Mouse (Mus musculus): ENCODE results near the gene Lrrc3c. TPM values are rescaled to one million over a fixed set of nuclear protein-coding genes. Genes with fewer than 3 reads are reported as not detected.

The Lrrc3c gene
- polyA plus RNA-seq, 1 experiment, result not detected

DNA sequence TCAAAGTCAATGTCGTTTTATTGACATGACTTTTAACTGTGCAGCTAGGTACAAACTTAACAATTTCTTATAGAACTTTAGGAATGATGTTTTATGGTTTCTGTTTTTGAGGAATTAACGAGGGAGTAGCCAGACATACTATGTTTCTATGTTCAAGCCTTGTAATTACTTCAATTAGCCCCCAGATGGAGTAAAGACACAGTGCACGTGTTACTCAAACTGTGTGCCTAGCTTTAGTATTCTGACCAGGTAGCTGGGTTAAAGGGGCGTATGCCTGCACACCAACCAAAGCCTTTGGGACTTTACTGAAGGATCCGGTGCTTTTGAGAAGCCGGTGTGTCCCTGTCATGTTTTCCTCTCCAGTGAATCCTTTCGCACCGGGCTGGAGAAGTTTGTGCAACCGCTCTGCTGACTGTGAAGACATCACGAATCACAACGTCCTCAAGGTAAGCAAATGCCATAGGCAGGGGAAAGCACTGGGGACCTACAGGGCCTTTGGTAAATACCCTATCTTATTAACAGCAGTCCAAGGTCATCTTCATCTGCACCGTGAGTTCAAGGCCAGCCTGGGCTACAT lies 42.9 kb upstream of the Lrrc3c start:
- no peak overlapping the region for H3K4me3 ChIP-seq (ENCODE audit: insufficient read depth, poor library complexity, severe bottlenecking)
- TF ChIP-seq FOSL1 (IDR thresholded peaks at IDR 0.05; ENCODE audit: insufficient read depth, low read length, poor library complexity, severe bottlenecking) (no peak), CTCF (IDR thresholded peaks at IDR 0.05; ENCODE audit: control insufficient read depth, insufficient read depth, insufficient read length) (no peak)
- peaks cover 32% of the 10 kb centered on the region for H3K27me3 ChIP-seq (ENCODE audit: control insufficient read depth, insufficient read depth, insufficient read length)
- no peaks in the 10 kb centered on the region for H3K79me2 ChIP-seq (ENCODE audit: control insufficient read depth, insufficient read depth)
- no peak overlapping the region for H3ac ChIP-seq (ENCODE audit: control insufficient read depth, insufficient read length, low read depth)
- no peaks in the 10 kb centered on the region for H3K79me3 ChIP-seq (ENCODE audit: low read depth)
- no peaks in the 10 kb centered on the region for H3K36me3 ChIP-seq (ENCODE audit: control insufficient read depth, insufficient read depth)

DNA sequence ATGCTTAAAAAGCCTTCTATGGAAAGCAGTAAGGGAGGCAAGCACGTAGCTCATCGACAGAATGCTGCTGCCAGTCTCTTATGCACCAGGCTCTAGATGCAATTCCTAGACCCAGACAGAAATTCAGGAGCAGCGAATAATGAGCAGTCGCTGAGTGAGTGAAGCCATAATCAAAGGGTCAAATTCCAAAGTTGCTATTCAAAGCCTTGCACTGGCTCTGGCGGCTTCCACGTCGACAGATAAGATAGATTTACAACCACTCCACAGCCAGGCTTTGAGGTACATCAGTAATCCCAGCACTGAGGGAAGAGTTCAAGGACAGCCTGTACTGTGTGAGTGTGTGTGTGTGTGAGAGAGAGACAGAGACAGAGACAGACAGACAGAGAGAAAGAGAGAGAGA lies 37.1 kb upstream of the Lrrc3c start:
- TF ChIP-seq FOSL1 (IDR thresholded peaks at IDR 0.05; ENCODE audit: insufficient read depth, low read length, poor library complexity, severe bottlenecking), result no peak
- Histone ChIP-seq H3K4me3 (ENCODE audit: insufficient read depth, poor library complexity, severe bottlenecking) (no peak overlapping the region), H3K36me3 (ENCODE audit: control insufficient read depth, insufficient read depth) (no peaks in the 10 kb centered on the region), H3K27me3 (ENCODE audit: control insufficient read depth, insufficient read depth, insufficient read length) (peaks cover 75% of the 10 kb centered on the region), H3K79me2 (ENCODE audit: control insufficient read depth, insufficient read depth) (no peaks in the 10 kb centered on the region), H3K79me3 (ENCODE audit: low read depth) (no peaks in the 10 kb centered on the region), H3ac (ENCODE audit: control insufficient read depth, insufficient read length, low read depth) (no peak overlapping the region)

DNA sequence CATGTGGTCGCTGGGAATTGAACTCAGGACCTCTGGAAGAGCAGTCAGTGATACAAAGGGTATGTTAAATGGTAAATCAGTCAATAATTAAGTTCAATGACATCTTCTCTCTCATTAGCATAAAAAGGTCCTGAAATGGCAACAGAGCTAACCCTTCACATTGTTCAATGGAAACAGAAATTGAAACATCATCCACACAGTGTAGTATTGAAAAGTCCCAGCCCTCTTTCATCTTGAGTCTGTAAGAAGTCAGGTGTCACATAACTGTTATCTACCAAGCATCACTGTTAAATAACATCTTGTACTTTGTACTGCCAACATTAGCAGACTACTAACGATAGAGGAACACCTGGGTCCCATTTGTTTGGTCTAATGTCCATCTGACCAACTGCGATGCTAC lies 35.1 kb upstream of the Lrrc3c start:
- no peaks in the 10 kb centered on the region for H3K36me3 ChIP-seq (ENCODE audit: control insufficient read depth, insufficient read depth)
- TF ChIP-seq CEBPB (IDR thresholded peaks at IDR 0.05; ENCODE audit: low read depth) (no peak), USF1 (IDR thresholded peaks at IDR 0.05; ENCODE audit: low read depth) (no peak), MYOG (IDR thresholded peaks at IDR 0.05; ENCODE audit: control insufficient read depth, extremely low read depth, insufficient read length) (no peak), CTCF (IDR thresholded peaks at IDR 0.05; ENCODE audit: control insufficient read depth, insufficient read depth, insufficient read length) (no peak), MYOD1 (IDR thresholded peaks at IDR 0.05; ENCODE audit: control insufficient read depth, insufficient read length, low read depth) (no peak), MAX (IDR thresholded peaks at IDR 0.05) (no peak), FOSL1 (IDR thresholded peaks at IDR 0.05; ENCODE audit: insufficient read depth, low read length, poor library complexity, severe bottlenecking) (no peak)
- H3ac ChIP-seq (ENCODE audit: control insufficient read depth, insufficient read length, low read depth), result no peak overlapping the region
- H3K79me2 ChIP-seq (ENCODE audit: control insufficient read depth, insufficient read depth), result no peaks in the 10 kb centered on the region
- H3K27me3 ChIP-seq (ENCODE audit: control insufficient read depth, insufficient read depth, insufficient read length), result peaks cover 79% of the 10 kb centered on the region
- no peaks in the 10 kb centered on the region for H3K79me3 ChIP-seq (ENCODE audit: low read depth)
- no peak overlapping the region for H3K4me3 ChIP-seq (ENCODE audit: insufficient read depth, poor library complexity, severe bottlenecking)

DNA sequence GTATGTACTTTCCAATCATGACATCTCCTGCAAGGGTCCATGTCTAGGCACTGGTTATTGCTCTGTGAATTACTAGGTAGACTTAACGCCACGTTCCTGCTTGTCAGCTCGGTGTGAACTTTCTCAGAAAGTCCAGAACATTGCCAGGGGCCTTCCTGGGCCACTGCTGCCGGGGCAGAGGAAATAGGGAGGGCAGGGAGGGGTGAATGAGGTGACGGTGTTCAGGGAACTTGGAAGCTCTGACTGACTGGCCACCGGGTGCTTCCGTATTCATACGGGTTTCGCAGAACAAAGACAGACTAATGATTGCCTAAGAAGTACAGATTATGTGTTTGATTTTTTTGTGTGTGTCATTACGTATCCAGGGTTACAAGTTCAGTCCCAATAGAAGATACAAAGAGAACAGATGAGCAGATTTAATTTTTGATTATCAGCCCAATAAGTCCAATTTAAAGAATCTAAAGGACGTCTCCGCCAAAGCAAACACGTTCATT lies 34.1 kb upstream of the Lrrc3c start:
- TF ChIP-seq CTCF (IDR thresholded peaks at IDR 0.05; ENCODE audit: control insufficient read depth, insufficient read depth, insufficient read length), result no peak
- H3K79me3 ChIP-seq (ENCODE audit: low read depth), result no peaks in the 10 kb centered on the region

DNA sequence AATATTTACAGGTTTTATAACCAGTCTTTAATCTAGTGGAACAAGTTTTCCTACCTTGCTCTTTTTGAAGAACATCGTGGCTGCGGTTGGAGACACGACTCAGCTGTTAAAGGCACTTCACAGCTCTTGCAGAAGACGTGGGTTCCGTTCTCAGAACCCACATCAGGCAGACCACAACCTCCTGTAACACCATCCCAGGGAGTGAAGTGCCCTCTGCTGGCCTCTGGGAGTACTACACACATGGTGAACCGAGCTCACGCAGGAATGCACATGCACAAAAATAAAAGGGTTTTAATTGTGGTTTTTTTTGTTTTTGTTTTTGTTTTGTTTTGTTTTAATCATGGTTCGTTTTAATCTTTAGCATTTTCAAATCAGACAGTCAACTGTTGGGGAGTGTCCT lies 29.8 kb upstream of the Lrrc3c start:
- TF ChIP-seq MYOG (IDR thresholded peaks at IDR 0.05; ENCODE audit: control insufficient read depth, extremely low read depth, insufficient read length), result no peak
- TF ChIP-seq MYOD1 (IDR thresholded peaks at IDR 0.05; ENCODE audit: control insufficient read depth, insufficient read length, low read depth), result no peak
- TF ChIP-seq CTCF (IDR thresholded peaks at IDR 0.05; ENCODE audit: control insufficient read depth, insufficient read depth, insufficient read length), result no peak
- no peak for TF ChIP-seq USF1 (IDR thresholded peaks at IDR 0.05; ENCODE audit: low read depth)
- TF ChIP-seq CEBPB (IDR thresholded peaks at IDR 0.05; ENCODE audit: low read depth), result no peak
- TF ChIP-seq MAX (IDR thresholded peaks at IDR 0.05), result no peak
- TF ChIP-seq FOSL1 (IDR thresholded peaks at IDR 0.05; ENCODE audit: insufficient read depth, low read length, poor library complexity, severe bottlenecking), result no peak
- Histone ChIP-seq H3K36me3 (ENCODE audit: control insufficient read depth, insufficient read depth) (no peaks in the 10 kb centered on the region), H3K27me3 (ENCODE audit: control insufficient read depth, insufficient read depth, insufficient read length) (peaks cover 61% of the 10 kb centered on the region), H3ac (ENCODE audit: control insufficient read depth, insufficient read length, low read depth) (no peak overlapping the region), H3K79me3 (ENCODE audit: low read depth) (no peaks in the 10 kb centered on the region), H3K4me3 (ENCODE audit: insufficient read depth, poor library complexity, severe bottlenecking) (no peak overlapping the region), H3K79me2 (ENCODE audit: control insufficient read depth, insufficient read depth) (no peaks in the 10 kb centered on the region)

More for the DNA sequence above, 34.1 kb upstream of the Lrrc3c start:
- Histone ChIP-seq H3ac (ENCODE audit: control insufficient read depth, insufficient read length, low read depth) (no peak overlapping the region), H3K79me2 (ENCODE audit: control insufficient read depth, insufficient read depth) (no peaks in the 10 kb centered on the region), H3K4me3 (ENCODE audit: insufficient read depth, poor library complexity, severe bottlenecking) (no peak overlapping the region), H3K36me3 (ENCODE audit: control insufficient read depth, insufficient read depth) (no peaks in the 10 kb centered on the region), H3K27me3 (ENCODE audit: control insufficient read depth, insufficient read depth, insufficient read length) (peaks cover 71% of the 10 kb centered on the region)

DNA sequence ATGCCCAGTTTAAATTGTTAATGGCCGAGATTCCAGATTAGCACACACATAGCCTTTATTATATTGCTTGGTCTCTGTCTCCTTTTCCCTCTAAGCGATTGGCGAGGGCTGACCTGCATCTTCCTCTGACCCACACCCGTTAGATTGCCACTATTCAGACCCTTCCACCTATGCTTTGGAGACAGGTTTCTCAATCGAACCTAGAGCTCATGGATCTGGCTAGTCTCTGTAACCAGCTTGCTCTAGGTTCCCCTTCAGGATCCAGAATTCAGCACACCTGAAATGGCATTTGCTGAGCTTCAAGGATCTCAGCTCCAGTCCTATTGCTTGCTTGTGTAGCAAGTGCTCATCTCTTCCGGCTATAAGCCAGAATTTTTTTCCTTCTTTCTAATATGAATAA lies 28.6 kb upstream of the Lrrc3c start:
- TF ChIP-seq MYOG (IDR thresholded peaks at IDR 0.05; ENCODE audit: control insufficient read depth, extremely low read depth, insufficient read length) (no peak), CTCF (IDR thresholded peaks at IDR 0.05; ENCODE audit: control insufficient read depth, insufficient read depth, insufficient read length) (no peak), USF1 (IDR thresholded peaks at IDR 0.05; ENCODE audit: low read depth) (no peak), FOSL1 (IDR thresholded peaks at IDR 0.05; ENCODE audit: insufficient read depth, low read length, poor library complexity, severe bottlenecking) (no peak), MYOD1 (IDR thresholded peaks at IDR 0.05; ENCODE audit: control insufficient read depth, insufficient read length, low read depth) (no peak), CEBPB (IDR thresholded peaks at IDR 0.05; ENCODE audit: low read depth) (no peak), MAX (IDR thresholded peaks at IDR 0.05) (no peak)
- no peak overlapping the region for H3K4me3 ChIP-seq (ENCODE audit: insufficient read depth, poor library complexity, severe bottlenecking)
- H3K36me3 ChIP-seq (ENCODE audit: control insufficient read depth, insufficient read depth), result no peaks in the 10 kb centered on the region
- H3K79me3 ChIP-seq (ENCODE audit: low read depth), result no peaks in the 10 kb centered on the region
- H3ac ChIP-seq (ENCODE audit: control insufficient read depth, insufficient read length, low read depth), result no peak overlapping the region
- H3K79me2 ChIP-seq (ENCODE audit: control insufficient read depth, insufficient read depth), result no peaks in the 10 kb centered on the region
- peaks cover 51% of the 10 kb centered on the region for H3K27me3 ChIP-seq (ENCODE audit: control insufficient read depth, insufficient read depth, insufficient read length)

Data from C2C12 (cell line).